In the genomic region with DNA sequence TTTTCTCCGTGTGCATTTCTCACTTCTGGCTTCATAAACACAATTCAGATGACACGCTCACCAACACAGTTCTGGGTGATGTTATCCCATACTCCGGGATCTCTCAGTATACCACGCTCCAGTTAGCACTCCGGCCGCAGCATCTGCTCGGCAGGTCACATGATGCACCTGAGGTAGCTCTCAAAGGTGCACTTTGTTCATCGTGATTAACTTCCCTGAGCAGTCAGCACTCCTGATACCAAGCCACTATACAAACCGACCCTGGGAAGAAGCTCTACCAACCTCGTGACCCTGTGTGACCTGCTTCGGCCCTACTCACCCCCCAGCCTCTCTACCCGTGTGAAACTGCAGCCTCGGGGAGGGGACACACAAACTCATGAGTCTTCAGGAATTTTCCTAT, we compare ENCODE assay signal across 13 mouse cellular contexts. TPM values are rescaled to one million over a fixed set of nuclear protein-coding genes. Genes with fewer than 3 reads are reported as not detected.
"Had no signal": no experiment of that assay in that cellular context is flagged by ENCODE, and none has a peak within 500 bp of the region (broad histone marks: within the 10 kb centered on the region; RNA-seq: fewer than 3 reads in every experiment).

No protein-coding gene starts in this region.

- H3K9me3 ChIP-seq: hindbrain, embryonic 15.5 days; limb, embryonic 12.5 days; liver, embryonic 13.5 days; neural tube, embryonic 15.5 days had no signal

- H3K36me3 ChIP-seq: hindbrain, embryonic 15.5 days; neural tube, embryonic 15.5 days had no signal

- H3K4me1 ChIP-seq: hindbrain, embryonic 15.5 days; limb, embryonic 12.5 days; liver, embryonic 13.5 days had no signal

- H3K9ac ChIP-seq: hindbrain, embryonic 15.5 days; limb, embryonic 12.5 days; liver, embryonic 13.5 days; neural tube, embryonic 15.5 days had no signal

- H3K4me2 ChIP-seq: hindbrain, embryonic 15.5 days; limb, embryonic 12.5 days; liver, embryonic 13.5 days; neural tube, embryonic 15.5 days had no signal

- H3K27me3 ChIP-seq: hindbrain, embryonic 15.5 days; limb, embryonic 12.5 days; liver, embryonic 13.5 days; neural tube, embryonic 15.5 days had no signal

- H3K27ac ChIP-seq: hindbrain, embryonic 15.5 days; limb, embryonic 12.5 days; liver, embryonic 13.5 days; neural tube, embryonic 15.5 days; stomach, postnatal 0 days had no signal

- H3K4me3 ChIP-seq: hindbrain, embryonic 15.5 days; limb, embryonic 12.5 days; liver, embryonic 13.5 days; myocyte; neural tube, embryonic 15.5 days had no signal

- DNase-seq: liver; liver, embryonic 13.5 days; lung, adult 18-20 months; midbrain, embryonic 14.5 days; right cerebral cortex, adult 18-20 months; right cerebral cortex, postnatal 25 days; thymus, postnatal 4 days had no signal

RNA-seq across cellular contexts. Expression of a gene that starts 56.1 kb away (rescaled TPM):
- total RNA-seq: left cerebral cortex, postnatal 25 days had no signal
- polyA plus RNA-seq: hindbrain, embryonic 15.5 days; myocyte had no signal
